Mouse (Mus musculus) hindbrain, embryonic 12.5 days (tissue): ENCODE data around the gene Plekha8. TPM values are rescaled to one million over a fixed set of nuclear protein-coding genes. Genes with fewer than 3 reads are reported as not detected.

Source experiments
- ATAC-seq: fragments of 200-750 bp; cut with Nextera tagmentation; 2 replicates; pipeline ENCODE4 v1.8.0; 2017; ENCODE audit warnings: moderate TSS enrichment; ENCODE audit not compliant: low FRiP score
- H3K27ac ChIP-seq: fragments of 300-500 bp; sonication (generic); 2 replicates; pipeline ENCODE4 v1.5.1; 2016; ENCODE audit warnings: mild to moderate bottlenecking
- H3K27me3 ChIP-seq: fragments of 300-500 bp; sonication (generic); 2 replicates; pipeline ENCODE4 v1.6.1; 2016; ENCODE audit warnings: mild to moderate bottlenecking
- H3K36me3 ChIP-seq: fragments of 300-500 bp; sonication (generic); 2 replicates; pipeline ENCODE4 v1.6.1; 2016; ENCODE audit warnings: mild to moderate bottlenecking
- H3K4me1 ChIP-seq: fragments of 300-500 bp; sonication (generic); 2 replicates; pipeline ENCODE4 v1.6.1; 2016
- H3K4me2 ChIP-seq: fragments of 300-500 bp; sonication (generic); replicated peaks from 2 replicates; pipeline ENCODE4 v1.6.1; 2016; ENCODE audit warnings: mild to moderate bottlenecking
- H3K4me3 ChIP-seq: fragments of 300-500 bp; sonication (generic); 2 replicates; pipeline ENCODE4 v1.5.1; 2016; ENCODE audit warnings: mild to moderate bottlenecking
- H3K9ac ChIP-seq: fragments of 300-500 bp; sonication (generic); 2 replicates; pipeline ENCODE4 v1.6.1; 2016; ENCODE audit warnings: mild to moderate bottlenecking, moderate library complexity
- H3K9me3 ChIP-seq: fragments of 300-500 bp; sonication (generic); replicated peaks from 2 replicates; pipeline ENCODE4 v1.6.1; 2016; ENCODE audit warnings: mild to moderate bottlenecking
- WGBS: fragments of 180-500 bp; shearing (Covaris S2); methylation state at CpG from one replicate; pipeline ENCODE4 v1.1.7; 2016; 5-methylcytosine and 5-hydroxymethylcytosine counted together
- polyA plus RNA-seq: library from polyadenylated mRNA; unstranded; fragments of >200 nt; fragmentation: Nextera tagmentation; extraction: Ambion mirVana; gene quantifications from 2 replicates; pipeline ENCODE4 v1.2.1, GENCODE M21; 2016

Plekha8 gene
- polyA plus RNA-seq, 1 experiment from 2014 or later = 19.4 TPM

DNA sequence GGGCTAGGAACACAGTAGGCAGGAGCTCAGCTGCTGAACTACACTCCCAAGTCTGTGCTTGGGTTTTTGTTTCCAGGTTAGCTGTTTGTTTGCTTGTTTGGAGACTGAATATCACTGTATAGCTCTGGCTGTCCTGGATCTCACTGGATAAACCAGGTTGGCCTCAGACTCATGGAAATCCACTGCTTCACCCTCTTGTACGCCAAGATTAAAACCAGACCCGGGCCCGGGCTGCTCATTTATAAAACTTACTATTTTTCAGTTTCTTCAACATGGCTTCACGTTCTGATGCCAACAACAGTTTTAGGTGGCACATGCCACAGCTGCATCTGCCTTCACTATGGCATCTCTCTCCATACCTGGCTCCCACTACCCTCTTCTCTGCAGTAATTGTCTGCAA, 31.4 kb upstream of the Plekha8 start:
- H3K4me3 ChIP-seq = no peak overlapping the region

GRCm38 (mm10) chr6:54564506-54564991, 30.4 kb upstream of the Plekha8 start:
- no peaks in the 10 kb centered on the region for H3K27me3 ChIP-seq
- peaks cover 61% of the 10 kb centered on the region for H3K4me1 ChIP-seq
- H3K9ac ChIP-seq = peak overlapping the region; percentile 73
- peak overlapping the region; percentile 92 for H3K27ac ChIP-seq
- H3K4me2 ChIP-seq = peak overlapping the region; percentile 64
- peak overlapping the region; percentile 50 for H3K4me3 ChIP-seq
- no peaks in the 10 kb centered on the region for H3K36me3 ChIP-seq
- H3K9me3 ChIP-seq = no peaks in the 10 kb centered on the region
- WGBS = 55% methylated on average over 9 of the region's 9 CpGs
- ATAC-seq = 0 out of 2 replicates have a peak, but pooled peaks have one; percentile 9

More for the DNA sequence above, 31.4 kb upstream of the Plekha8 start:
- H3K27me3 ChIP-seq = no peaks in the 10 kb centered on the region
- no peaks in the 10 kb centered on the region for H3K9me3 ChIP-seq
- H3K4me2 ChIP-seq = peak overlapping the region; percentile 64
- H3K27ac ChIP-seq = no peak overlapping the region
- no peaks in the 10 kb centered on the region for H3K36me3 ChIP-seq
- peak overlapping the region; percentile 18; the same call in 1 of the 2 replicates for H3K9ac ChIP-seq
- peaks cover 58% of the 10 kb centered on the region for H3K4me1 ChIP-seq
- WGBS = 89% methylated on average over 4 of the region's 4 CpGs
- ATAC-seq = no peak

DNA sequence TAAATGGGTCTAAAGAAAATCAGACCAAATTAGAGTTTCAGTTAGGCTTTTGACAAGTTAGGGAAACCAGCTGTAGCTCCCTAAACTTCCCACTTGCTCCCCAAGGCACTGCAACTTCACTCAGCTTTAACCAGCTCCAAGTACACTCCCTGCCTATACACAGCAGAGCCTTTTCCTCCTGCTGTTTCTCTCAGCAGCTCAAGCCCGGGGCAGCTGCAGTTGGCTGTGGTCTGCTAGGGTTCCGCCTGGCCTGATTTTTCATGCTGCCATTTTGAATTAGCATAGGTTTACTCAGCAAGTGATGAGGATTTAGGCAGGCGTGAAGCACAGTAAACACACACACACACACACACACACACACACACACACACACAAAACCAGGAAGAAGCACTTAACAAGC, 29.9 kb upstream of the Plekha8 start:
- peak; percentile 62 for ATAC-seq
- 13% methylated on average over 3 of the region's 3 CpGs for WGBS
- H3K36me3 ChIP-seq = no peaks in the 10 kb centered on the region
- peak overlapping the region; percentile 73 for H3K9ac ChIP-seq
- no peaks in the 10 kb centered on the region for H3K27me3 ChIP-seq
- H3K4me2 ChIP-seq = peak overlapping the region; percentile 64
- H3K4me1 ChIP-seq = peaks cover 62% of the 10 kb centered on the region
- H3K9me3 ChIP-seq = no peaks in the 10 kb centered on the region
- peak overlapping the region; percentile 92 for H3K27ac ChIP-seq
- H3K4me3 ChIP-seq = peak overlapping the region; percentile 50

DNA sequence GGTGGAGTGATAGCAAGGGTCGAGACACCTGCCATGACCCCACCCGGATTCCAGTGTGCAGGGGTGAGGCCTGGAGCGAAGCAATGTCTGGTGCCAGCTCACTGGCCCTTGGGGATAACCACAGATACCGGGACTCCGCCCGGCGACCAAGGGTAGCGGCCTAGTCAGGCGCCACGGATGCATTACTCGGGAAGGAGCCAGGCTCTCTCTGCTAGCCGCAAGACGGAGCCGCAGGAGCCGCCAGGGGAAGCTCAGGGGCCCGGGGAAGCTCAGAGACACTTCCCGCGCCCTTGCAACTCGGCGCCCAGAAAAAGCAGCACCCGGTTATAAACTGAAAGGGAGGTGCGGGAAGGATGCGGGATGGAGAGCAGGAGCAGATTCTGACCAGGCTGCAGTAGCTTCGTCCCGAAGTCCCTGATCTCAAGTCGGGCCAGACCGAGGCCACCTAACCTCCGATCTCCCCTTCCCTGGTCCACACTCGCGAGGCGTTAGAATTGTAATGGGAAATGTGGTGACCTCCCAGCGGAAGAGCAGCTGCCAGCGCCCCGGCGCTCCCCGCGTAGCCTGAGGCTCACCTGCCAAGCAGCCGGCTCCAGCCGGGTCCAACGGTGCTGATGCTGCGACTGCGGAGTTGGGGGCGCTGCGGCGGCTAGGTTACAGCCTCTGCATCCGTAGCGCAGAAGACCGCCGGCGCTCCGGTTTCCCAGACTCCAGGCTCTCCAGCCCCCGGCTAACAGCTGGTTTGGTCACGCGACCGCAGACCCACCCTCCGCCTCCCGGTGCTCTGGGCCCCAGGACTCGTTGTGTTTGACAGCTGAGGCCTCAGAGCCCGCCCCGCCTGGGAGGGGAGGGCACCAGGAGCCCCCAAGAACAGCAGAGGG, 29.0 kb upstream of the Plekha8 start, which contains the start of gene Scrn1:
Gene Scrn1, minus strand, starts transcription at position 825 of the 881 bp plus-strand sequence.
- Histone ChIP-seq H3K4me1 (peaks cover 65% of the 10 kb centered on the region), H3K9me3 (no peaks in the 10 kb centered on the region), H3K4me3 (peak within 1 kb of the TSS; percentile 50), H3K36me3 (no peaks in the 10 kb centered on the region), H3K4me2 (peak within 1 kb of the TSS; percentile 64), H3K27ac (peak within 1 kb of the TSS; percentile 92), H3K9ac (peak within 1 kb of the TSS; percentile 73), H3K27me3 (no peaks in the 10 kb centered on the region)
- ATAC-seq = peak; percentile 88
- WGBS = under 1% methylated on average over 60 of the region's 60 CpGs

- Histone ChIP-seq H3K9ac (peak overlapping the region; percentile 73), H3K9me3 (no peaks in the 10 kb centered on the region), H3K27ac (peak overlapping the region; percentile 92), H3K36me3 (no peaks in the 10 kb centered on the region), H3K4me3 (peak overlapping the region; percentile 50), H3K4me2 (peak overlapping the region; percentile 64), H3K27me3 (no peaks in the 10 kb centered on the region), H3K4me1 (peaks cover 65% of the 10 kb centered on the region)
- ATAC-seq = peak; percentile 13; the same call in 1 of the 2 replicates
- WGBS = 3% methylated on average over 6 of the region's 6 CpGs
Observed at GRCm38 (mm10) chr6:54566546-54566919, 28.4 kb upstream of the Plekha8 start.

DNA sequence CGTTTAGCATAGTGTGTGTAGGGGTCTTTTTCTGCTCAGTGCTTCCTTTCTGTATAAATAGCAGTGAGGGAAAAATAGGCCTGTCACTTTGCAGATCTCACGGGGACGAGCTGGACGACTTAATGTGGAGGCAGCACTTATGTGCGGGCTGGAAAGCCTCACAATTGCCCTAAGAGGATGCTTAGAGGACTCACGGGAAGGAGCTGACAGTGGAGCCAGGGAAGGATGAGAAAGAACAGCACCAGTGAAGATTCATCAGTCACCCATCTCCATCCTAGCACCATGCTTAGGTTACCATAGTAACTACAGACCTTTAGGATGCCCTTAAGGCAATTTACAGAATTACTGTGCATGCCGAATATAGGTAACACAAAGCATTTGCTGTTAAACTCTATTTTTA, 25.1 kb upstream of the Plekha8 start:
- ATAC-seq = no peak
- no peaks in the 10 kb centered on the region for H3K9me3 ChIP-seq
- 0 out of 2 replicates have a peak overlapping the region, but pooled peaks have one; percentile 41 for H3K9ac ChIP-seq
- H3K4me1 ChIP-seq = peaks cover 53% of the 10 kb centered on the region
- H3K4me2 ChIP-seq = no peak overlapping the region
- 24% methylated on average over 7 of the region's 7 CpGs for WGBS
- H3K4me3 ChIP-seq = no peak overlapping the region
- no peaks in the 10 kb centered on the region for H3K36me3 ChIP-seq
- H3K27ac ChIP-seq = peak overlapping the region; percentile 57
- no peaks in the 10 kb centered on the region for H3K27me3 ChIP-seq

- no peak overlapping the region for H3K4me2 ChIP-seq
Observed at GRCm38 (mm10) chr6:54573218-54573955, 21.5 kb upstream of the Plekha8 start.

GRCm38 (mm10) chr6:54586175-54586574, 8.7 kb upstream of the Plekha8 start:
- no peaks in the 10 kb centered on the region; the same call in 1 of the 2 replicates for H3K36me3 ChIP-seq
- H3K4me3 ChIP-seq = no peak overlapping the region
- no peak overlapping the region for H3K27ac ChIP-seq
- no peak for ATAC-seq
- H3K27me3 ChIP-seq = no peaks in the 10 kb centered on the region
- peaks cover under 1% of the 10 kb centered on the region for H3K4me1 ChIP-seq
- no peaks in the 10 kb centered on the region for H3K9me3 ChIP-seq
- no peak overlapping the region for H3K9ac ChIP-seq
- WGBS = 31% methylated on average over 2 of the region's 2 CpGs
- H3K4me2 ChIP-seq = no peak overlapping the region

More at GRCm38 (mm10) chr6:54573218-54573955, 21.5 kb upstream of the Plekha8 start:
- no peak overlapping the region for H3K4me3 ChIP-seq
- peak; percentile 72 for ATAC-seq
- H3K9ac ChIP-seq = no peak overlapping the region
- peaks cover 3% of the 10 kb centered on the region; the same call in 1 of the 2 replicates for H3K27me3 ChIP-seq
- no peaks in the 10 kb centered on the region for H3K9me3 ChIP-seq
- no peaks in the 10 kb centered on the region for H3K36me3 ChIP-seq
- H3K27ac ChIP-seq = no peak overlapping the region
- peaks cover 31% of the 10 kb centered on the region for H3K4me1 ChIP-seq
- 24% methylated on average over 6 of the region's 6 CpGs for WGBS

- H3K4me2 ChIP-seq = no peak overlapping the region
- WGBS = 86% methylated on average over 8 of the region's 8 CpGs
Observed at GRCm38 (mm10) chr6:54586911-54587310, 8.0 kb upstream of the Plekha8 start.

GRCm38 (mm10) chr6:54587683-54588082, 7.2 kb upstream of the Plekha8 start:
- Histone ChIP-seq H3K9ac (no peak overlapping the region), H3K4me3 (no peak overlapping the region), H3K36me3 (no peaks in the 10 kb centered on the region), H3K27me3 (no peaks in the 10 kb centered on the region), H3K27ac (no peak overlapping the region), H3K9me3 (no peaks in the 10 kb centered on the region), H3K4me1 (peaks cover 13% of the 10 kb centered on the region), H3K4me2 (no peak overlapping the region)
- ATAC-seq = no peak
- 80% methylated on average over 4 of the region's 4 CpGs for WGBS

More at GRCm38 (mm10) chr6:54586911-54587310, 8.0 kb upstream of the Plekha8 start:
- H3K9ac ChIP-seq = no peak overlapping the region
- no peaks in the 10 kb centered on the region for H3K9me3 ChIP-seq
- no peak overlapping the region for H3K4me3 ChIP-seq
- peaks cover 8% of the 10 kb centered on the region for H3K4me1 ChIP-seq
- ATAC-seq = no peak
- no peak overlapping the region for H3K27ac ChIP-seq
- H3K27me3 ChIP-seq = no peaks in the 10 kb centered on the region
- no peaks in the 10 kb centered on the region; the same call in 1 of the 2 replicates for H3K36me3 ChIP-seq

DNA sequence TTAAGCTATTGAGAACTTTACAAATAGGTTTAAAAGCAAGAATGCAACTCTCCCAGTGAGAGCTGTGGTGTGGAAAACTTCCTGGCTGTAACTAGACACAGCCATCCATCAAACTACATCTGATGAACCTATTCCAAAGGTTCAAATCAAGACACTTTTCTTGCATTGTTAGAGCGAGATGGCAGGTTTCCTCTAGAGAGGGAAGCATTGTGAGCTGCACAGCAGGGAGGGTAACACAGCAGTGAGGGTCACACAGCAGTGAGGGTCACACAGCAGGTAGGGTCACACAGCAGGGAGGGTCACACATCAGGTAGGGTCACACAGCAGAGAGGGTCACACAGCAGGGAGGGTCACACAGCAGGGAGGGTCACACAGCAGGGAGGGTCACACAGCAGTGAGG, 6.7 kb upstream of the Plekha8 start:
- H3K36me3 ChIP-seq = no peaks in the 10 kb centered on the region
- no peaks in the 10 kb centered on the region for H3K27me3 ChIP-seq
- WGBS = 38% methylated on average over 1 of the region's 1 CpGs
- no peak overlapping the region for H3K27ac ChIP-seq
- H3K4me1 ChIP-seq = peaks cover 14% of the 10 kb centered on the region
- no peak for ATAC-seq
- no peak overlapping the region for H3K4me3 ChIP-seq
- no peak overlapping the region for H3K9ac ChIP-seq
- no peak overlapping the region for H3K4me2 ChIP-seq
- H3K9me3 ChIP-seq = no peaks in the 10 kb centered on the region

- H3K27me3 ChIP-seq = no peaks in the 10 kb centered on the region
- no peaks in the 10 kb centered on the region for H3K9me3 ChIP-seq
- no peak overlapping the region for H3K9ac ChIP-seq
- H3K4me2 ChIP-seq = no peak overlapping the region
- H3K36me3 ChIP-seq = no peaks in the 10 kb centered on the region
- WGBS = 91% methylated on average over 2 of the region's 2 CpGs
- H3K27ac ChIP-seq = no peak overlapping the region
- H3K4me3 ChIP-seq = no peak overlapping the region
- H3K4me1 ChIP-seq = peaks cover 17% of the 10 kb centered on the region
- ATAC-seq = no peak
Observed at GRCm38 (mm10) chr6:54590691-54591090, 4.2 kb upstream of the Plekha8 start.
